Mouse (Mus musculus) 3134 (cell line): ENCODE measurements at regions not wholly inside any gene's neighbourhood (a gene's known extent, or its start where the extent isn't known, plus 50 kb on each side); places are given as distances from the start of the nearest gene placed in this dataset.

Experiments used
- DNase-seq: peaks from one replicate; pipeline ENCODE4 v3.0.0-alpha.2; 2011; ENCODE audit warnings: low spot score; ENCODE audit not compliant: insufficient read length; ENCODE audit errors: extremely low read depth

GRCm38 (mm10) chr8:127965341-127965740, 393.1 kb upstream of the Nrp1 start:
- no peak for DNase-seq

DNA sequence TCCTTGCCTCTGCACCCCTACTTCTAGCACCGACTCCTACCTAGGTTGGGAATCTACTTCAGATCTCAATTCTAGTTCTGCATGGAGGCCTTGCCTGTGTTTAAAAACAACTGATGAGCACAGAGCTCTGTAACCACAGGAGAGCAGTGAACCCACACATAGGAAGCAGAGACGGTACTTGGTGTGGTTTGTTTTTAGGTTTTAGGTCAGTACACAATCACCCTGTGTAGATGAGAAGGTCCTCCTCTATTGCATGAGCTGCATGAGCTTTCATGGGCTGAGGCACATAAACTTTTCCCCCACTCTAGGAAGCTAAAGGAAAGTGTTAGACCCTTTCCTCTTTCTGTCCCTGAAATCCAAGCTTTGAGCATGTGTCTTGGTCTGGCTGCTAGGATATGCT, 390.4 kb upstream of the Nrp1 start:
- DNase-seq, result no peak

DNA sequence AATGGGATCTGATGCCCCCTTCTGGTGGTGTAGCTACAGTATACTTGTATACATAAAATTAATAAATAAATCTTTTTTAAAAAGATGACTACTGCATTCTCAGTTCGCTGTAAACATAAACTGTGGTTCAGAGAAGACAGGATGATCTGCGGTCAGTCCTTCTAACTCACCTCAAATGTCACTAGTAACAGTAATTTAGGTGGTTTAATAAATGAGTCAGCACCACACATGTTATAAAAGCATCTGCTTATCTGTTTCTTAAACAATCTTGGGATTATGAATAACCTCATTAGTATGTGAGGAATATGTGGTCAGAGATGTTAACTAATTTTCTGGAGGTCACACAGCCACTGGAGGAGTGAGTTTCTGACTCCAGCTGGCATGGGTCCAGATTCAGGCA, 385.2 kb upstream of the Nrp1 start:
- DNase-seq, result peak; percentile 23

- DNase-seq, result no peak
Measured at GRCm38 (mm10) chr8:127977746-127978145, 380.7 kb upstream of the Nrp1 start.

DNA sequence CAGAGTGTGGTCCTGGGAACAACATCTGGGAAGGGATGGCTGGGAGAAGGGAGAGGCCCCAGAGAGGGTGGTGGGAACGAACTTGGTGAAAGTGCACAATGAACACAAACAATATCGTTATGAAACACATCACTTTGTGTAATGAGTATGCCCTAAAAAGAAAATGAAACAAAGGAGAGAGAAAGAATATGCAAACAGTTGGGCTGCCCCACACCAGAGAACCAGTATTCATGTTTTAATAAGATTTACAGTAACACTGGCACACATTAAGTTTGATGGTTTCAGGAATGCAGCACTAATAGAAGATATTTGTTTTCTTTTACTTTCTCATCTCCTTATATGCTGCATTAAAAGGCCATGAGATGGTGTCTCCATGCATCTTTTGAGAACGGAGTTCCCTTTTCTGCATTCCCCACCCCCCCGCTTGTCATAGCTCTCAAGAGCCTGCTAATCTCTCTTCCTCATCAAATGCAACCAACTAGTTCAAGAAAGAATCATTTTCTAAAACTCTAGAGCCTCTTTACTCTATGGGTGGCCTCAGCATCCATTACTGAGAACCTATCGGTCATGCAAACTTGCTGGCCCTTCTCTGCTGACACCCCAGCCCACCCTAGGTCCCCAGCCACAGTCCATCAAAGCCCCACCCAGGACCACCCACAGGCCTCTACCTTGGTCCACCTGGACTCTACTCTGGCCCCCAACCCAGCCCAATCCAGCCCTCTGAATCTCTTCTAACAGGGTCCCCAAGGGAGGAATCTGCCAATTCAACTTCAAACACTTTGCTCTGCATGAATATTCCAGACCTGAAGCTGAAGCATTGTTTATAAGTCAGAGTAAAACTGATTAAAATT, 379.0 kb upstream of the Nrp1 start:
- no peak for DNase-seq

- no peak for DNase-seq
Measured at GRCm38 (mm10) chr8:127982165-127982564, 376.2 kb upstream of the Nrp1 start.

GRCm38 (mm10) chr8:127985616-127986015, 372.8 kb upstream of the Nrp1 start:
- no peak for DNase-seq

GRCm38 (mm10) chr8:127988887-127989286, 369.5 kb upstream of the Nrp1 start:
- DNase-seq, result no peak

DNA sequence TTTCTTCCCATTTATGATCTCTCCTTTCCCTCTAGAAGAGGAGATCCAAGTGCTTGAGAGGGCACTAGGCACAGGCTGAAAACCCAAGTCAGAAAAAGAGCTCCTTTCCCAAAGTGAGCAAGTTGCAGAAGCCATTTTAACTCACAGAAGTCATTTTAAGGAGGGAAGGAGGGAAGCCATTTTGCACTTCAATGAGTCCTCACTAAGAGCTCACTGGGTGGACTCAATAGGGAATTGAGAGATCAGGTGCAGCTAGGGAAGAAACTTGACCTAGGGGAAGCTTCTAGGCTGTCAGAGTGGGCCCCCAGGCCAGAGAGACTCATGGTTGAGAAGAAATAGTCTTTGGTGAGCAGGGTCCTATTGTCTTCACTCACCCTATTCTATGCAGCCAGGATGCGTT, 363.5 kb upstream of the Nrp1 start:
- DNase-seq, result no peak

DNA sequence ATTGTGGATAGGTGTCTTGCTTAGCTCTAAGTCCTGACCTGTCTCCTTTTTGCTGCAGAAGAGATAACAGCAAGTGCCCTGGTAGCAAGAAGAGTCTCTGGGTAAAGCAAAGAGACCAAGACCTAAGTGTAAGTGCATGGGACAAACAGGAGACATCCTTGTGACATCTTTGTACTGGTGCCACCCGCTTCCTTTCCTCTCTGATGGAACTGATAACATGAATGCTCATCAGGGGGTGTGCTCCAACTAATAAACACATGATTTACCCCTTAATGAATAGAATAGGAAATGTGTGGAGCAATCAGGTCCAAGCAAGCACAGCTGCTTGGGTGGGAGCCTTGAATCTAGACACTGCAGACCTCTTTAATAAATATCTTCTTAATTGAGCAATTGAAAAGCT, 362.9 kb upstream of the Nrp1 start:
- no peak for DNase-seq

DNA sequence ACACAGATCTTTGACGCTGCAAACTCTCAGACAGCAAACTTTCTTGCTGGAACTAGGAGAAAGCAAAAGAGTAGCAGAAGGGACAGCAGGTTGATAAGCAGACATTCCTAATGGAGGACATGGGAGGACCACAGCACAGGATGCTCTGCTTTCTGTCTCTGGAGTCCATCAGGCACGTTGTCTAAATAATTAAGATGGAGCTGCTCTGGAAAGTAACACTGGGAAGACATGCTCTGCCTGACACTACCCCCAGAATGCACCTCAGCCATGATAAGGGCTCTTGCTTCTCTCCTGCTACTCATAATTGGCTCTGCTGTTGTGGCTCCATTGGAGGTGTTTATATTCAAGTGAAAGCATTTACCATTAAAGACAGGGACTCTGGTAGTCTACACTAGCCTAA, 356.0 kb upstream of the Nrp1 start:
- DNase-seq, result no peak

GRCm38 (mm10) chr8:128002806-128003205, 355.6 kb upstream of the Nrp1 start:
- no peak for DNase-seq

GRCm38 (mm10) chr8:128003385-128003784, 355.0 kb upstream of the Nrp1 start:
- no peak for DNase-seq

DNA sequence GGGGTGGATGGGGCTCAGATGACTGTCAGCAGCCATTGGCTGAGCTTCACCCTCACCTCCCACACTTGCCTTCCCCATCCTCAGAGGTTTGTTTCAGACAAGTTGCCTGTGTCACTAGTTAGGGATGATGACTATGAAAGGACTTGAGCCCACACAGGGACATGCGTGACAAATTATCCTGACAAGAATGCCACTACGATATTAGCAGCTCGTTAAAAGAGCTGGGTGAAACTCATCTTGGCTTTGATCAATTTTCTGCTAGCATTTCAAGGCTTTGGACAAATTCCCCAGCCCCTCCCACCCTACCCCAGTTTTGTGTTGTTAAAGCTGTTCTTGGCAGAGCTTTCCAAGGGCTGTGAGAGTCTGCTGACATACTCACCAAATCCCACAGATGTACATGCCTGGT, 354.5 kb upstream of the Nrp1 start:
- DNase-seq, result no peak

- DNase-seq, result no peak
Measured at GRCm38 (mm10) chr8:128009393-128010010, 348.9 kb upstream of the Nrp1 start.

- no peak for DNase-seq
Measured at GRCm38 (mm10) chr8:128017171-128017570, 341.2 kb upstream of the Nrp1 start.

DNA sequence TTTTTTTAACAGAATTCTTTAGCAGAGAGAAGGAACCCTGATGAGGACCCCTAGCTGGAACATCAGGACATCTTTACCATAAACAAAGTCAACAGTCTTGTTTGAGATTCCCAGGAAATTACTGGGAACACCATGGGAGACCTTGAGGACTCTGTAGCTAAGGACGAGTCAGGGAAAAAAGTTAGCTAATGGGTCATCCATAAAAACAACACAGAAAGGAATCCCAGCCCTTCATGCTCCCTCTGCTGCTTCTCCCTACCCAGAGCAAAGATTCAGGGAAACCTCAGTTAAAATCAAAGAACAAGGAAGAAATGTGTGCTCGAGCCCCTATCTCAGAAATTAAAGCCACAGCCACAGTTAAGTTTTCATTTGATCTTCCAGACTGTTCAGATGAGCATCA, 334.7 kb upstream of the Nrp1 start:
- no peak for DNase-seq

DNA sequence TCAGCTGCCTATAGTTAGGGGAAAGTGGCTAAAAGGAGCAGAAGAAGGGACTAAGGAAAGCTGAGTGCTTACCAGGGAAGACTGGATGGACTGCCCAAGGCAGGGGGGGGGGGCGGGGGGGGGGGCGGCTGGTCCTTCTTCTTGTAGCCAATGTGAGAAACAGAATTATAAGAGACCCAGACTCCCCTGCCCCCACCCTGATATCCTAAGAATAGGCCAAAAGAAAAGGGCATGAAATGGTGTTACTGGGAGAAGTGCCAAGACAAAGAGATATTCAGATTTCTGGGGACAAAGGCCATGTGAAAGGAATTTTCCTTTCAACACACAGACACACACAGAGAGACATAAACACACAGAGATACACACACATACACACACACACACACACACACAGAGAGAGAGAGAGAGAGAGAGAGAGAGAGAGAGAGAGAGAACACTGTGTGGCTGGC, 333.6 kb upstream of the Nrp1 start:
- DNase-seq, result no peak

- DNase-seq, result peak; percentile 73
Measured at GRCm38 (mm10) chr8:128025251-128025856, 333.1 kb upstream of the Nrp1 start.

- no peak for DNase-seq
Measured at GRCm38 (mm10) chr8:128026981-128027380, 331.4 kb upstream of the Nrp1 start.

- no peak for DNase-seq
Measured at GRCm38 (mm10) chr8:128030335-128031280, 327.8 kb upstream of the Nrp1 start.
